Mouse (Mus musculus) granulocyte monocyte progenitor cell, adult 5-6 weeks (primary cell): ENCODE data around the gene Hes3. TPM values are rescaled to one million over a fixed set of nuclear protein-coding genes. Genes with fewer than 3 reads are reported as not detected.

Source experiments
- ATAC-seq: replicated peaks from 2 replicates; pipeline ENCODE4 v1.8.0; 2016; ENCODE audit warnings: mild to moderate bottlenecking, moderate TSS enrichment, inconsistent platforms; ENCODE audit not compliant: poor library complexity, severe bottlenecking
- total RNA-seq, 2 experiments: library from RNA; stranded (forward) in 1 of 2; stranded (reverse) in 1 of 2; fragments of 200-712, 200-1000 nt in 1 of 2; fragments of >200 nt in 1 of 2; fragmentation: Nextera tagmentation in 1 of 2; gene quantifications; 2 replicates each; pipeline ENCODE4 v1.2.3; 2014 to 2017

Hes3 gene
- total RNA-seq, 2 experiments from 2014 or later: not detected

DNA sequence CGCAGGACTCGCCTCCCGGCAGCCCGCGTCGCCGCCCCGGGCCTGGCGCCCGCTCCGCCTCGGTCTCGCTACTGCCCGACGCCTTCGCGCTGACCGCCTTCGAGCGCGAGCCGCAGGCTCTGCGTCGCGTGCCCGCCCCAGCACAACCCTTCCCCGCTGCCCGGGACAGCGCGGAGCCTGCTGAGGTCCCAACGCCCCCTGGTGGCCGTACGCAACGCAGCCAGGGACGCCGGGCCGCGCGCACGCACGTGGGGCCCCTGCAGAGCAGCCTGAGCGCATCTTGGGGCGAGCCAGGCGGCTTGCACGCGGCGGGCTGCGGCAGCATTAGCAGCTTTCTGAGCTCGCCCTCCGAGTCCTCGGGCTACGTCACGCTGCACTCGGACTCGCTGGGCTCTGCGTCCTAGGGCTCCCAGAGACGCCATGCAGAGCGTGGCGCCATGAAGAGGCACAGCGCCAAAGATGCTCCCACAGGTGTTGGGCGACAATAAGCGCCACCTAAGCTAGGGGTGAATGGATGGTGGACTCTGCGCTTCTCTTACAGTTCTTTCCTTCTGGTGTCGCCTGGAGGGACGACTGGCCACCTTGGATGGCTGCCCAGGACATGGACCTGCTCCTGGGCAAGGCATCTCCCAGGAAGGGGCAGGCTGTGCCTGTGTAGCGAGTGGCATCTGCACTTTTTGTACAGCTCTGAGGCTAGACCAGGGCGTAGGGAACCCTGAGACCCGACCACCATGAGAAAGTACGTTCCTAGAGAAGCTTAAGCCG lies 8.1 kb downstream of the Hes3 start:
- peak; percentile 76 for ATAC-seq

DNA sequence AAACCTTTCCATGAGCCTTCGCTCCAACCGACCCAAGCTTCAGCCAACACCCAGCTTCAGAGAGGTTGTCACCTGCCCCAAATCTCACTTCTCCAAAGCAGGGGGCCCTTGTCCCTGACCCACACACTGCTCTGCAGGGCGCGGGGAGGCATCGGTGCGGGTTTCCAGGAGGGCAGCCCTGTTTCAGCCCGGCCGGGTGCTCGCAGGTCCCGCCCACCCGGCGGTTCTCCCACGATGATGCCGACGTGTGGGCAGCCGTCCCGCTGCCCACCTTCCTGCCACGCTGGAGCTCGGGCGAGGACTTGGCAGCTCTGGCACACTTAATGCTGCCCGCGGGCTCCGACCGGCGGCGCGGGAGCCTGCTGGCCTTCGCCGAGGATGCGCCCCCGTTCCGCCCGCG lies 8.7 kb downstream of the Hes3 start:
- no peak for ATAC-seq

- ATAC-seq: 0 out of 2 replicates have a peak, but pooled peaks have one; percentile 6
Measured at GRCm38 (mm10) chr4:152281601-152282000, 9.9 kb downstream of the Hes3 start.

DNA sequence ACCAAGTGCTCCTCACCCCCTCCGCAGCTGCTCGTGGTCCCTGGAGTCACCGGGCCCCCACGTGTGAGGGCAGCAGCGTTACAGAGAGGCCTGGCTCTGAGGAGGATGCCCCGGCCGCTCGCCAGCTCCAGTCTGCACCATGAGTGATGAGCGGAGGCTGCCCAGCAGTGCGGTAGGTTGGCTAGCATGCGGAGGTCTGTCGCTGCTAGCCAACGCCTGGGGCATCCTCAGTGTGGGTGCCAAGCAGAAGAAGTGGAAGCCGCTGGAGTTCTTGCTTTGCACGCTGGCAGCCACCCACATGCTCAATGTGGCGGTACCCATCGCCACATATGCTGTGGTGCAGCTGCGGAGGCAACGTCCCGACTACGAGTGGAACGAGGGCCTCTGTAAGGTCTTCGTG lies 12.5 kb downstream of the Hes3 start:
- ATAC-seq: no peak

DNA sequence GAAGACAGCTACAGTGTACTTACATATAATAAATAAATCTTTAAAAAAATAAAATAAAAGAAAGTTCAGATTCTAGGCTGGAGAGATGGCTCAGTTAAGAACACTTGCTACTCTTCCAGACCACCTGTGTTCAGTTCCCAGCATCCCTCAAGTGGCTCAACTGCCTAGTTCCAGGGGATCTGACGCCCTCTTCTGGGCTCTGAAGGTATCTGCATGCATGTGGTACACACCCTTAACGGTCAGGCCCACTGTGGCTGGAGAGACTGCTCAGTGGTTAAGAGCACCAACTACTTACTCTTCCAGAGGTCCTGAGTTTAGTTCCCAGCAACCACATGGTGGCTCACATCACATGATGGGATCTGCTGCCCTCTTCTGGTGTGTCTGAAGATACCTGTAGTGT lies 13.5 kb downstream of the Hes3 start:
- no peak for ATAC-seq

GRCm38 (mm10) chr4:152276389-152277347 lies 14.8 kb downstream of the Hes3 start:
- peak; percentile 29; the same call in 1 of the 2 replicates for ATAC-seq

DNA sequence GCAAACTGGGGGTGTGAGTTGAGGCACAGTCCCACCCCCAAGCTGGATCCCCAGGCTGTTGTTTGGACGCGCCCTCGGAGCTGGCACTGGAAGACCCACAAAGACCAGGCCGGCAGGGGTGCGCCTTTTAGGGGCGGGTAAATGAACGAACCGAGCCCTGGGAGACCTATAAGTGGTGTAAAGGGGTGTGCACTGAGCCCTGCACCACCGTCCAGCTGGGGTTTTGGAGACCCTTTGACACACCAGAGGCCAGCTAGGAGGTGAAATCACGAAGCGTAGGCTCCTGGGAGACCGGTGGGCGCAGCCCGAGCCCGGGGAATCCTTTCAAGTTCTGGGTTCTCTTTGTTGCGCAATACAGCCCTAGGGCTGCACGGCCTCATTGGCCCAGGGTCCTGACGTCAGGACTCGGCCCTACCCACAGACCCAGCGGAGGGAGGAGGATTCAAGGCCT lies 16.8 kb downstream of the Hes3 start:
- ATAC-seq: peak; percentile 64

DNA sequence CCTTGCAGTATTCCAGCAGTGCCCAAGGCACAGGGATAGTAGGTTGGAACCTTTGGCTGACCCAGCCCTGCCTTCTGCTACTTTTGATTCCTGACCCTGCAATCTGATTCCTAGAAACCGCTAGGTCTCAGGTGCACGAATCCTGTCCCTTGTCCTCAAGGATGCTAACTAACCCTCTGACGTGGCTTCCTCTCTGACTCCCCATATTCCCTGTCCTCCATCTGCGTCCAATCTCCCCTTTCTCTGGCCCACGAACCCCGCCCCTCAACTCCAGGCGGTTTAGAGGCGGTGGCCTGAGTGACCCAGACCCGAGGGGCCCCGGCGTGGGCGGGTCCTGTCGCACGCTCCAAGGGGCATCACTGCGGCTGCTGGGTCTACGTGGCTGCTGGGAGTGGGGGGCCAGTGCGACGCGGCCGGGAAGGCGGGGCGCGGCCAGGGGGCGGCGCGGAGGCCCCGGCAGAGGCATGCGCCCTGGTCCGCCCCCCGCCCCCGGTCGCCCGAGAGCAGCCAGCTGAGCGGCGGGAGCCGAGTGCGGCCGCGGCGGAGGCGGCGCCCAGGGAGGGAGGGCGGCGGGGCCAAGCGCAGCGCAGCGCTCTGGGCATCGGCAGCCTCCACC lies 17.7 kb downstream of the Hes3 start, which contains the start of gene Gpr153:
TSS of gene Gpr153 (plus strand) at position 612 of the 616 bp plus-strand sequence.
- peak; percentile 22 for ATAC-seq

DNA sequence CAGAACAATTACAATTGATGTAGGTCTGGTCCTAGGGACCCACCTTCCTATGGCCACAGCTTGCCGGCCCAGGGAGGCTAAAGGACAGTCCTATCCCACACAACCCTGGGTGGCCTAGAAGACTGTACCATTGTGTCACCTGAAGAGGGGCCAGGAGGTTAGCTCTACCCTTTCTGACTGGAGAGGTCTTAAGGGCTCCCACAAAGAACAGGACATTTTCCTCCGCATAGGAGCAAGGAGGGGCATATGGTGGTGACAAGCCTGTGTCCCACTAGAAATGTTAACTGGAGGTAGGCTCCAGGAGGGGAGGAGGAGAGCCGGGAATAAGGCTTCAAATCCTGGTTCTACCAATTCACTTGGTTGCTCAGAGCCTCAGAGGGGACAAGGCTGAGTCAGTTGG lies 18.3 kb downstream of the Hes3 start:
- ATAC-seq: no peak

DNA sequence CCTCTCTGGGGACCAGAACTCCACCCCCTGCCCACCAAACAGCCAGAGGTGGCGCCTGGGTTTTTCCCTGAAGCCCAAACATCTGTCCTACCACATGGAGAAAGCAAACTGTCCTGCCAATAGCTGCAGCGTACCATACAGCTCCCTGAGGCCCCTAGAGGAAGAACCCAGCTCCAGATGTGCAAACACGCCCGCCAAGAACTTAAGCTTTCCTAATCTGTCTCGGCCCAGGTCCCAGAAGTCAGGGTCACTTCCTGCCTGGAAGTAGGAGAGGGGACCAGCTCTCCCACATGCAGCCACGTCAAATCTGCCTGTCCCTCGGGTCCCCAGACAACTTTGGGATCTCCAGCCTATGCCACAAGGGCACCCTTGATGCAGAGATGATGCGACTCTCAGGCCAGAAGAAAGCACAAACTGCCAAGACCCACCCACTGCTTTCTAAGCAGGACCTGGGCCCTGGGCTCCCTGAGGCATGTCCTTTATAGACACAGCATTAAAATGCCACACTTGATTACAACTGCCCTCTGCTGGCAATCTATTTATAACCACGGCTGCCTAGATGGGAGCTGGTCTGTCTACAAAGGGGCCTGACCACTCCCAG lies 18.9 kb downstream of the Hes3 start:
- ATAC-seq: no peak

- no peak for ATAC-seq
Measured at GRCm38 (mm10) chr4:152272006-152272405, 19.5 kb downstream of the Hes3 start.

- no peak for ATAC-seq
Measured at GRCm38 (mm10) chr4:152271334-152271733, 20.1 kb downstream of the Hes3 start.

- no peak for ATAC-seq
Measured at GRCm38 (mm10) chr4:152270599-152270998, 20.9 kb downstream of the Hes3 start.

DNA sequence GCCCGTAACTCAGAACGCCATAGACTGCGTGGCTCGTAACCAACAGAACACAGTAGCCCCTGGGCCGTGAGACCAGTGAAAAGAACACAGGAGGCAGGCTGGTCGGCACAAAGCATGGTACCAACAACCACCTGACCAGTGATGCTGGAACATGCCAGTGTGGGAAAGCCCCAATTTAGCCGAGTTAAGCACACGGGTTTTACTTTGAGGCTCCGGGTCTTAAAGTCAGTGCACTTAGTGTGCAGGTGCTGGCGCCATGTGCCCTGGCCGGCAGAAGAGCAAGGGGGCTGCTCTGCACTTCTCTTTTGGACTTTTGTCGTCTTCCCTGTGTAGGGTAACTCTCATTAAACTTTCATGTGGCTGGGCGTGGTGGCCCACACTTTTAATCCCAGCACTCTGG lies 21.5 kb downstream of the Hes3 start:
- no peak for ATAC-seq

DNA sequence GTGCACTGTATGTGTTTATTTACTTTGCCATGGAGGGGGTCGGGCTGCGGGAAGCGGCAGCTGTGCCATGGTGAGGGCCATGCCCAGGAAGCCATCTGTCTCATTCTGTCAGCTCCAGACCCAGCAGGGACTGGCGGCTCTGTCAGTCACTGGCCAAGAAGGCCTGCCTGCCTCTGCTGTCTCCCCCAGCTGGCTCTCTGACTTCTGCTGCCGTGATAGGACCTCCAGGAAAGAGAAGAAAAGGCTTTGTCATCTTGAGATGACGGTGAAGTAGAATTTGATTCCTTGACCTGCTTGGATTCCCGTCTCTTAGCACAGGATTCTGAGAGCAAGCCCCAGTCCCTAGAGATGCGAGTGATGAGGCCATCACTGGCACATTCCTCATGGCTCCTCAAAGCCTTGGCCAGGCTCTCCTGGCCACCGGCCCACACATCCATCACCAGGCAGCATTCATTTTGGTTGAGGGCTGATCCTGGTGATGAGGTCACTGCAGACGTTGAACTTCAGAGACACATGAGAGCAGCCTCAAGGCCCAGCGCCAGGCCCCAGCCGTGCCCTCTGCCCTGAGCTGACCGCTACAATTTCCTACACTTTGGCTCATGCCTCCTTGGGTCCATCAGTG lies 23.6 kb downstream of the Hes3 start:
- no peak for ATAC-seq

- ATAC-seq: no peak
Measured at GRCm38 (mm10) chr4:152266236-152266895, 25.1 kb downstream of the Hes3 start.

DNA sequence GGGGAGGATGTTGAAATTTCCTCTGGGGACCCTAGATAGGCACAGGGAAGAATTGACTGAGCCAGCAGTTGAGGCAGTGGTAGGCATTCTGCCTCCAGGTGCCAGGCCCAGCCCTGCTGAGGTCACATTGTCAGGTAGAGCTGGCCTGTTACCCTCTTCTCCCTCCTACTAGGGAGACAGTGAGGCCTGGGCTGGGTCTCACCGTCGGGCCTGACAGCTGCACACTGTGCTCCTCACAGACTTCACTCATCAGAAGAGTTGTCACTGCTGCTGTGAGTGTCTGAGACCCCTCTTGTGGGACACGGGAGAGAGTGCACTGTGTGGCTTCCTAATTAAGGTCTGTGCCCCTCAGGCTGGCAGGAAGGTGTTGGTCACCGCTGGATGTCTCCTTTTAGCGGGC lies 25.7 kb downstream of the Hes3 start:
- no peak for ATAC-seq

DNA sequence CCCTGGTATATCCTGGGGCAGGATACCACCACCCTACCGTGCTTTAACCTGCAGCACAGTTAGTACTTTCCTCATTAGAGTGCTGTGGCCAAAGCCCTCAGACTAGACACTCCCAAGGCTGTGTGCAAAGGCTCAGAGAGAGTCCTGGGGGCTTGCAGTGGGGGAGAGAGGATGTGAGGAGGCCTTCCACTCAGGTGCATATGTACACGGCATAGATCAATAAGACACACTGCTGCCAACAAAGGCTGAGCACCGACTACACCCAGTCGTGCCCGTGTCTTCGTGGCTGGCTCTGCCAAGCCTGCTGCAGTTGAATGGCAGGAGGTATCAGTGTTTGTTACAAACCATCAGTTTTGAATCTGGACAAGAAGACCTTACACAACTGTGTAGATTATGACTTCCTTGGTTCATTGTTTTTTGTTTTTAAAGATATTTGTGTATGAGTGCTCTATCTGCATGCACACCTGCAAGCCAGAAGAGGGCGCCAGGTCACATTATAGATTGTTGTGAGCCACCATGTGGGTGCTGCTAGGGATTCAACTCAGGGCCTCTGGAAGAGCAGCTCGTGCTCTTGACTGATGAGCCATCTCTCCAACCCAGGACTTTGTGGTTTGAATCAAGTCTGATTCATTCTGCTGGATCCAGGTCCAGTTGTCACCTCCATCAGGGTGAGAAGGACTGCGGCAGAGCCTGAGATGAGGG lies 26.4 kb downstream of the Hes3 start:
- no peak for ATAC-seq

DNA sequence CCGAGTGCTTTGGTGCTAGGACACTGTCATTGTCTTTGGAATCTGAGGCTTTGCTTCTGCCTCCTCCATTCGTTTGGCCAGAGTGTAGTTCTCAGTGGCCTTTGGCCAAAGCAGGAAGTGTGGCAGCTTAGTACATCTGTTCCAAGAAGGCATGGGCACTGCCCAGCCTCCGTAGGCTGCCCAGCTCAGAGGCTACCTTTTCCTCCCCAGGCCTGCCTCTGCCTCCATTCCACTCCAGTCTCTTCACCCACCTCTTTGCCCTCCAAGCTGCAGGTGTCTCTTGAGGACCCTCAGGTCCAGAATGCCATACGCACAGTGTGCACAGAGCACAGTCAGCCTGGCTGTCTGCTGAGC lies 27.3 kb downstream of the Hes3 start:
- ATAC-seq: no peak
